Mouse (Mus musculus) common myeloid progenitor, adult 5-6 weeks (primary cell): Measurements from ENCODE around the gene Cacng3. TPM values are rescaled to one million over a fixed set of nuclear protein-coding genes. Genes with fewer than 3 reads are reported as not detected.

Experiments used
- ATAC-seq: replicated peaks from 2 replicates; pipeline ENCODE4 v1.8.0; 2016; ENCODE audit warnings: low read depth, mild to moderate bottlenecking, moderate TSS enrichment, inconsistent platforms; ENCODE audit not compliant: poor library complexity, severe bottlenecking
- total RNA-seq: library from RNA; stranded (forward); fragments of 200-1000, 187-1606 nt; gene quantifications from 2 replicates; pipeline ENCODE4 v1.2.3, GENCODE M21; 2017

Gene Cacng3
- total RNA-seq, 1 experiment from 2014 or later: not detected

DNA sequence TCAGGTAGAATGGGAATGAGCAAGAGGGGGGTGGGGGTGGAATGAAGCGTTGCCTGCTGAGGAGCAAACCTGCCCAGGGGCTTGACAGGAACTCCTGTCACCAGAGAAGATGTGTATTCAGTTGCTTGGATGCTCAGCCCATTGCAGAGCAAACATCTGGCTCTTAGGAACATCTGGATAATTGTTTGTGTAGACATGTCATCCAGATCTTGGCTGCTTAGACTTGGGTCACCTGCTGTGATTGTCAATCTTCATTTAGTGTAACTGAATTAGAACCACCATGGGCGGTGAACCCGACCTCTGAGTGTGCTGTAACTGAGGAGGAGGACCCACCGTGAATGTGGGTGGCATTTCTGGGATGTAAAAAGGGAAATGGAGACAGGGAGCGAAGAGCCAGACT is 36.4 kb downstream of the Cacng3 start:
- no peak for ATAC-seq

DNA sequence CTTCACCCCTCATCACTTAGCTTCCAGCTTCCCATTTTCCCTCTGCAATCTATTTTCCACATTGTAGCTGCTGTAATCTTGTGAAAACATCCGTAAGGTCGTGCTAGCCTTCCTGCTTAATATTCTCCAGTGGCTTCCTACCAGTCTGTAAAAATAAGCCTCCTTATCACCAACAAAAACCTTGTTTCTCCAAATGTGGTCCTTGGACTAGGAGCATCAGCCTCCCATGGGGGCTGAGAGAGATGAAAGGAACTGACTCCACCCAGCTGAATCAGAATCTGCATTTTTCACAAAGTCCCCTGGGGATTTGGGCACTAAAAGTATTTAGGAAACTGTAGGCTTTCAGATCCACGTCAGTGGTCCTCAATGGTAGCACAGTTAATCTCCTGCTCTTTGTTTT is 46.0 kb downstream of the Cacng3 start:
- ATAC-seq: no peak

DNA sequence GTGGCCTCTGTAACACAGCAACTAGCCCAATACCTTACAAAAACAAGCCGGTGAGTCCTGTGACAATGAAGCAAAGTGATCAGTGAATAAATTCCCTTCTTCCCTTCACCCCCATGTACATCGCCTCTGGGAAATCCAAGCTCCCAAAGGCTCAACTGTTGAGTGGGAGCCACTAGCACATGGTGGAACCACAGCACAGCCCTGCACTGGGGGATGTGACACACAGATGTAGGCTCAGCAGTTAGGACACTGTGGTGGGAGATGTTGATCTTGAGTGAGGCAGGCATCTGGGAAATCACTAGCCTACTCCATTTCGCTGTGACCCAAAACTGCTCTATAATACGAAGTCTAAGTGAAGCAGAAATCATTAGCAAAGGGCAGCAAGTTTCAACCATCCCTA is 48.2 kb downstream of the Cacng3 start:
- ATAC-seq: no peak

DNA sequence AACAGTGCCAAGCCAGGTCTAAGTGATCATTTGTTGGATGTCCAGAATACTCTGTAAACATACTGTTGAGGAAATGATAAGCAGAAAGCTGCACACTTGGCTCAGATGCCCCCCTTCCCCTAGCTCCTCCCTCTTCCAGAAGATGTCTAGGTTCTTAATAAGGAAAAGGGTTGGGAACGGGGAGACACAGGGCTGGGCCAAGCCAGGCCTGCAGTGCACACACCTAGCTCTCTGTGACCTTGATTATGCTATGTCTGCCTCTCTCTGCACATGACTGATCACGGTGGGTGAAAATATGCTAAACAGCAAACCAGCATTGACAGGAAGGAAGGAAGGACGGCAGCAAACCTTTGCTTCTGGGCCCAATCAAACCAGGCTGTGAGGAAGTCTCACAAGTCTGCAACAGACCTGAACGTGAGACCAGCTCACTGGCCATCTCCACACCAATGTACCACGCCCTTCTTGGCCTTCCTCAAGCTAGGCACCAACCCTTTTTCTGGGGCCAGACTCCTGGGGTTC is 53.1 kb downstream of the Cacng3 start:
- ATAC-seq: no peak

DNA sequence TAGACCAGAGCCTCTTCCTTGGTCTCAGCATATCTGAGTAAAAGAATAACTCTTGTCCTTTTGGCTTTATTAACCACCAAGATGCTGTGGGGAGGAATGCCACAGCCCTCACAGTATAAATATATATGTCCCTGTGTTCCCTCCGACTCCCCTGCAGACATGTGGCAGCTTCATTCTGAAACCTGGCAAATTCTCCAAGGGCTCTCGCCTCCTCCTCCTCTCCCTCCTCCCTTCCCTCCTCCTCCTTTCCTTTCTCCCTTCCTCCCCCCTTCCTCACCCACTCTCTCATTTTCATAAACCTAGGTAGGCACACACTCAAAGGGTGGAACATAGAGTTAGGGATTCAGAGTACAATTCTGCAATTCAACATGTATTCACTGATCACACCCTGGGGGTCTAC is 56.1 kb downstream of the Cacng3 start:
- ATAC-seq: no peak

DNA sequence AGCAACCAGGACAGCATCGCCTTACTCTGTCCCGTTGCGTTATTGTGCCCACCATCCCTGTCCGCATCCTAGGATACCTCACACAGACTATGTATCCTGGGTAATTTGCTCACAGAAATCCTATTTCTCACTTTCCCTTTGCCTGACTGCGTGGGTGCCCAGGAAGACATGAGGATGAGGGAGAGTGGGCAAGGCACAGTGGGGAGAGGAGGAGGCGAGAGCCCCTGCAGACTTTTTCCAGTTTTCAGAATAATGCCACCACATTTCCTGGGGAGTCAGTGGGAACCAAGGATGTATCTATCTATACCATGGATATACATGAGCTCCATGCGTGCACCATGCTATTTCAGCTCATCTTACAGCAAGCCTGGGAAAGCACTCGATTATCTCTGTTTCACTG is 57.9 kb downstream of the Cacng3 start:
- no peak for ATAC-seq

DNA sequence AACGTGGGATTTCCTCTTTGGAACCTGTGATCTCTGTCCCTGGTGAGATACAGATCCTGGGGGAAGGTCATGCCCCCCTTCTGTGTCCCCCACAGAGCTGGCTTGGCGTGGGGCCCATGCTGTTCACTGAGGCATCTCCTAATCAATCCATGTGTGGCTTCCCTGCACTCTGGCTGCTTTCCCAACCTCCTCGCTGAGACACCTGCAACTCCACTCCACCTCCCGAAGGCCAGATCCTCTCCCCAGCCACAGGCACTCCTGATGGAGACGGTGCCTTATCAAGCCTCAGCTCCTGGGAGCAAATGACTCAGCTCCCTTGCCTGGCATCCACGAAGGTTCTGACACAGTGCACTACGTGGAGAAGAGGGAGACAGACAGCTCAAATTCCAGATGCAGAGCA is 58.6 kb downstream of the Cacng3 start:
- ATAC-seq: no peak

DNA sequence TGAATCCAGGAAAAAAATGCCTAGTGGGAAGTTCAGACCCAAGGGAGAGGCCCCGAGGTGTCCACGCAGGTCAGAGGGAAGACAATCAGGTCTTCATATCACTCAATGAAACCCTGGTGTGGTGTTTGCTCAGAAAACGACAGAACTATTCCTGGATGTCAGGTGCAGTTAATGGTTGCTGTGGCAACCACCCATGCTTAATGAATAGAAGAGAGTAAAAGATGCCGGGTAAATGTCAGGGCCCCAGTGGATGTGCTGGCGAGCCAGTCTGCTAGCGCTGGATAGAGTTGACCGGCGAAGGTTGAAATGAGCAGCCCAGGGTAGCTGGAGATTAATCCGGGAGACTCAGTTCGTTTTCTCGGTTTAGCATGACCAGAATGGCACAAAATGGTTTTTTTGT is 65.0 kb downstream of the Cacng3 start:
- no peak for ATAC-seq

DNA sequence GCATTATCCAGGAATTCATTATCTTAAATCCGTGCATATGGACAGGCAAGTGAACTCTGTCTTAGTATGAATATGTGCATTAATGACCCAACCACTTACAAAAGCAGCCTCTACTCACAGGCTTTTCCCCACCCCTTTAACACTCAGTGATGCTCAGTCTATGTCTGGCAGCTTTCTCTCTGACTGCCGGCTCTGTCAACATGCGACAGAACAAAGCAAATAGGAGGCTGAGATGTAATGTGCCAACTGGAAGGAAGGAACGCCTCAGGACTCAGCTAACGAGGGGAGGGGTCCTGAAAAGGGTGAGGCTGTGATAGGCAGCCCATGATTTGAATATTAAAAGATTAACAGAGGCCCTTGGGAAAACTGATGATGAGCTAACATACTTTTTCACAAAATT is 68.2 kb downstream of the Cacng3 start:
- ATAC-seq: no peak

DNA sequence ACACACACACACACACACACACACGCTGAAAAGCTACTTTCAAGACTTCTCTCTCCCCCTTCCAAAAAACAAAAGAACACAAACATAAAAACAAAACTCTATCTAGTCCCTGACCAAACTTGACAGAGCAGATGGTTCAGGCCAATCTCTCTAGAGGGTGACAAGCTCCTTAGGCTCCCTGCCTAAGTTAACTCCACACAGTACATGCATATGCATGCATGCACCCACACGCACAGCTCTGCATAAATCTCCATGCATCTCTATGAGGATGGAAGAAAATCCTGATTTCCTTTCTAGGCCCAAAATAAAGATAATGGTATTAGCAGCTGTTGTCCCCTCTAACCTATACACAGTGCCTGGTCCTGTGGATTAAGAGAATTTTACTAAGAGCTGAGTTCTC is 70.4 kb downstream of the Cacng3 start:
- ATAC-seq: no peak

DNA sequence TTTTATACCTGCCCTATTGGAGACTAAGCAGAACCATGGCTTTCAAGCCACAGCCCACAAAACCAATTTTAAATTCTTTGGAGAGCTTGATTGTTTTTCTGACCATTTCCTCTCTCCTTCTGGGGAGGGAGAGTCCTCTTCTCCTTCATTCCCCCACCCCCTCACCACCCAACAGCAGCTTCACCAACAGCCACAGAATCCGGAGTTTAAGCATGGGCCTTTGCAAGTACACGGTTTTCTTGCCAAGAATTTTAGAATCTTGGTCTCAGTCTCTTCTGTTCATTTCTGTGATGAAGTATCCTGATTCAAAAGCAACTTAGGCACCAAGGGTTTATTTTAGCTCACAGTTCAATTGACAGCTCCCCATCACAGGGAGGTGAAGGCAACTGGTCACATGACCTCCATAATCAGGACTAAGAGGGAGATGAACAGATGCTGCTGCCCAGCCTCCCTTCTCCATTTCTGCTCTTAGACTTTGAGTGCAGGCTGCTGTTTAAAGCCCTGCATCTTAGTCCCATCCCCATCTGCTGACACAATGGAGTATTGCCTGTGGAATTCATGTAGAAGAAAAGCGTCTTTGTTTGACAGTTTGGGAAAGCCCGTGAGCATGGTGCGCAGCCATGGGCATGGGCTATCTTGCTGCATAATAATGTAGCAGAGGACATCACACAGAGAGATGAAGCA is 85.8 kb downstream of the Cacng3 start:
- no peak for ATAC-seq

DNA sequence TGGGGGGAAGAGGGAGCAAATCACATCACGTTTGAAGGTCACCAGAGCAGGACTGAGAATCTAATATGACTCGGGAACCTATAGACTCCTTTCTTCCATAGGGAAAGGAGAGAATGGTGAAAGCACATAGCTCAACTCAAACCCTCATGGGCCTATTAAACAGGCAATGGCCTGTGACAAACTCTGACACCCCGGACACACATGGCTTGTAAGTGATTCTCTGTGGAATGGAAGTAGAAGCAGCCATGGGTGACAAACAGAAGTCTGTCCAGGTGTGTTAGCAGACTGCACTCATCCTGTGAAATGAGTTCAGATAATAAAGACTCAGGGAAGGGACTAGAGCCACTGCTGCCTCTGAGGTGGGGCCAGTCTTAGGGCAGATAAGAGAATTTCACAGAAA is 88.4 kb downstream of the Cacng3 start:
- no peak for ATAC-seq

DNA sequence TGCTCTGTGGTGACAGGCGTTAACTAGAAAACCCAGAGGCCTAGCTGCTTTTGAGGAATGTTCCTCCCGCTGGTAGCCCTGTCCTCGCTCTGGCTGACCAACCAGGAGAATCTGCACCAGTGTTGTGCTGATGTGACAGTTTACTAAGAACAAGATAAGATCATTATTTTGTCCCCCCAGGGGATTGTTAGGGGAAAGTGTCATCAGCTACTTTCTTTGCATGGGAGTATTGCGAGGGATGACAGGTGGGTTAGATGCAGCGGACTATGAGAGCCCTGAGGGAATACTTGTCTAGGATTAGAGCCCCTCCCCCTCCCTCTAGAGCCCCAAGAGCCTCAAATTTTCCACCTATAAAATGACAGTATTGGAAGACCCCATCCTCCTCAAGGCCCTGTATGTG is 94.2 kb downstream of the Cacng3 start:
- no peak for ATAC-seq

DNA sequence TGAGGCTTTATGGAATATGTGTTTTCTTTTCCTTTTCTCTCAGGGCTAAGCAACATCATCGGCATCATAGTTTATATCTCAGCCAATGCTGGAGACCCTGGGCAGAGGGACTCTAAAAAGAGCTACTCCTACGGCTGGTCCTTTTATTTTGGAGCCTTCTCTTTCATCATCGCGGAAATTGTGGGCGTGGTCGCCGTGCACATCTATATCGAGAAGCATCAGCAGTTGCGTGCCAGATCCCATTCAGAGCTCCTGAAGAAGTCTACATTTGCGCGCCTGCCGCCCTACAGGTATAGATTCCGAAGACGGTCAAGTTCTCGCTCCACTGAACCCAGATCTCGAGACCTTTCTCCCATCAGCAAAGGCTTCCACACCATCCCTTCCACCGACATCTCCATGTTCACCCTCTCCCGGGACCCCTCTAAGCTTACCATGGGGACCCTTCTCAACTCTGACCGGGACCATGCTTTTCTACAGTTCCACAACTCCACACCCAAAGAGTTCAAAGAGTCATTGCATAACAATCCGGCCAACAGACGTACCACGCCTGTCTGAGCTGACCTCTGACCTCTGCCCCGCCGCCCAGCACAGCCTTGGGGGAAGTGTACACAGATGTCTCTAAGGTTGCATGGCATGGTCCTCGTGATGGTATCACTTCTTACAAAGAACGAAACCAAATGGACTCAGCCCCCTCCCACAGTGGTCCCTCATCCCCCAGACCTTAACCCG is 98.2 kb downstream of the Cacng3 start:
- no peak for ATAC-seq

DNA sequence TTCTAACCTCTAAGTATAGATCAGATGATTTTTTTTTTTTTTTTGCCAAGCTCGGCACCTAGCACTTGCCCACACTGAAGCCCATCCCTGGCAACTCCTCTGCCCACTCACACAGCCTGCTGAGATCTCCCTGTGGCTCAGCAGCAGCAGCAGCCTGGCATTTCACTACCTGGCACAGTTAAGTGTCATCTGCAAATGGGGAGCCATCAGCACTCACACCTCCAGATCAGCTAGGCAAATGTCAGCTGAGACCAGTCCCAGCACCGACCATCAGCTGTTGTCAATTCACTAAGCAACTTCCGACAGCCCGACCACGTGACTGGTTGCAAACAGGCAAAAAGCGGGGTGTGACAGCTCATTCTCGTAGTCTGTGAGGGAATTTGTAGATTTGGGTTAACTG is 109.3 kb downstream of the Cacng3 start:
- no peak for ATAC-seq

DNA sequence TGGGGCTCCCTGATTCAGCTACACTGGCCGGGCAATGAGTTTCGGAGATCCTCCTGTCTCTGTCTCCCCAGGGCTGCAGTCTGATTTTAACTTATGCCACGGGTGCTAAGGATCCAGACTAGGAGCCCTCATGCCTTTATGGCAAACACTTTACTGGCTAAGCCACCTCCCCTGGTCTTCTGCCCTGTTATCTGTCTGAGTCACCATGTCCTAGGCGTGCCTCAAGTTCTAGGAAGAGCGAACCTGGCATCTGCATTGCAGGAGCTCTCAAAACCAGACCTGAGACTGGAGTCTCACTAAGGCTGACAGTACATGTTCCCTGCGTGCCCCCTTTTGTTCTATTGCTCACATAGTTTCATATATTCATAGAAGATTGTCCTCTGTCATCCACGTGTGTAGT is 119.6 kb downstream of the Cacng3 start:
- no peak for ATAC-seq

DNA sequence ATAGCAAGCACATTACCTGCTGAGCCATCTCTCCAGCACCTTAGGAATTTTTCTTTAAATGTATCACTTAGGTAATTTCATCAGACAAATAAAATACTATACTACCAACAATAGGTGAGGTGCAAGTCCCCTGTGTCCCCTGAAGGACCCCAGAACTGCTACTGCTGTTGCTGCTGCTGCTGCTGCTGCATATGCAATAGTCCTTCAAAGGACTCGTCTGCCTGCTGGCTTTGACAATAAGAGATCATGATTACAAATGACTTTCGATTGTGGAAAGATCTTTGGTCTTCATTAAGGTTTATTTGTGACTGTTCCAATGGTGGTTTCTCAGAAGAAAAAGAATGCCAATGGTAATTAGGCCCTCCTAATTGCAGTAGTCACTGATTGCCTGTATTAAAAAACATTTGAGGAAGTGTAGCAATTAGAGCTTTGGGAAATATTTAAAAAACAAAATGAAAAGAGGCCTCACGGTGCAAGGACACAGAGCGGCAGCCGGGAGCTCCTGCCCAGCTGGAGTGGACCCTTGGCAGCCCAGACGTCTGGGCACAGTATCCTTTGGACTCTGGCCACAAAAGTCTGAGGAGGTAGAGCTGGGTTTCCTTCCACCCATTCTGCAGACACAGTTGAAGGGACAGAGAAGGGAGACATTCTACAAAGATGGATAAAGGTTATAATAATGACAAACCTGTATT is 123.5 kb downstream of the Cacng3 start:
- no peak for ATAC-seq

DNA sequence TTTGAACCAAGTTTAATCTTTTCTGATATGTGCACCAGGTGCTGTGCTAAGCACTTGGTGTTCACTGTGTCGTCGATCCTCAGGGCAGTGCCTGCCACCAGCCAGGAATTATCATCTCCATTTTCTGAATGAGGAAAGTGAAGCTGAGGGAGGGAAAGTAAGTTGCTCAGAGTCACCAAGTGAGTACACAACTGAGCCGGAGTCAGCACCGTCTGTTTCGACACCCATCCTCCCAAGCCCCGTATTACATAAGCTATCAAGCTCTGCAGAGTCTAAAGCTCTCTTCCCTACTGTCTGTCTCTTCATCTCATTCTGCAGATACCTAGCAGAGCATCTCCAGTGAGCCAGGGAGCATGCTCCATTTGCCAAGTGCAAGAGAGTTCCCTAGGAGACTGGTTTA is 124.8 kb downstream of the Cacng3 start:
- ATAC-seq: no peak

DNA sequence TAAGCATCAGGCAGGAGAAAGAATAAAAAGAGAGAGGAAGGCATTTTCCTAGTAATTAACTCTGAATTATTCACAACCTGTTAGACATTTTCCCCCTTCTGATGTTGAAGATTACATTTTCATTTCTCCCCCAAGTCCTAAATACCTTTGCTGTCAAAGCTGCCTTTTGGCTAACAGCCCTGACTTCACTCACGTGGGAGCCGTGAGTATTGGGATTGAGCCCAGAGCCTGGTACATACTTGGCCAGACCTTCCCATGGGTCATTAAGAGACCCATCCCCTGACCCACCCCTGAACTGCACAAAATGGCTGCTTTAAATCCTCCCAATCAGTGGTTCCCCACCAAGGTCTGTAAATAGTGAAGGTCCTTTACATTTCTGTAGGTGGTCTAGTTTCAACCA is 130.5 kb downstream of the Cacng3 start:
- no peak for ATAC-seq

DNA sequence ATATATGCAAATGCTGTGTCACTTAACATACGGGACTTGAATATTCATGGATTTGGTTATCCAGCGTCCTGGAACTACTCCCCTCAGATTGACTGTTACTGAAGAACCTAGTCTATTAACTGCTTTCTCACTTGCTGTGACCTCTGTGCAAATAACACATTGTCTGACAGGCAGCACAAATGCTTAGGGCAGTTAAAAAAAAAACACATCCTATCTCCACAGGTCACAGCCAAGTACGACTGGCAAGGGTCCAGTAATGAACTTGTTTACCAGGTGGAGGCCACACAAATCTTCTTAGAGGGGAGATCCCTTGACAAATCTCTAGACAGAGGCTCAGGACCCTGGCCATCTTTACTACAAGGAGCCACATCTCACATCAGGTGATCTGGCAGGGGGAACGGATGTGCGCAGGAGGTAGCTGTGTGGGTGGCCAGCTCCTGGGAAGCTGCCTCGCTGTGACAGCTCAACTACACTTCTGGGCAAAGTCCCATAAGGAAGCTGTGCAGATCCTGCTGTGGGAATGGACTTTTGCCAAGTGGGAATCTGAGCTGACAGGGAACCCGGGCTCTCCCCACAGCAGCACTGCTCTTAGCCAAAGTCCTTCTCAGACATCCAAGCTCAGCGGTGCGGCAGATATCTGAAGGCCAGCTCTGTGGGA is 133.7 kb downstream of the Cacng3 start:
- ATAC-seq: no peak

DNA sequence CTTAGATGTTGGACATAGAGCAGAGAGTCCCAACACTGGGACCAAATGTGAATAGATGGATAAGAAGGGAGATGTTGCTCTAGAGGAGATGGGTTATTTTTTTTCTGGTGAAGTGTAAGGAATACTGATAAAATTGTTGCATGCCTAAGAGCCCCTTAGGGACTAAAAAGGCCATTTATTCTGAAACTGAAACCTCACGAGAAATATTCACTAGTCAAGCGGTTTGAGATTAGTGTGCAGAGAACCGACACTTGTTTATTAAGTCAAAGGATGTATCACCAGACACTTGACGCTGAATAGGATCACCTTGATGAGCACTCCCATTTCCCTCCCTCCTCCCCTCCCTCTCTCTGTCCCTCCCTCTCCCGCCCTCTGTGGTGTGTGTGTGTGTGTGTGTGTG is 136.2 kb downstream of the Cacng3 start:
- no peak for ATAC-seq
